Comparison of ENCODE assay signal across 10 mouse cellular contexts in the genomic region with DNA sequence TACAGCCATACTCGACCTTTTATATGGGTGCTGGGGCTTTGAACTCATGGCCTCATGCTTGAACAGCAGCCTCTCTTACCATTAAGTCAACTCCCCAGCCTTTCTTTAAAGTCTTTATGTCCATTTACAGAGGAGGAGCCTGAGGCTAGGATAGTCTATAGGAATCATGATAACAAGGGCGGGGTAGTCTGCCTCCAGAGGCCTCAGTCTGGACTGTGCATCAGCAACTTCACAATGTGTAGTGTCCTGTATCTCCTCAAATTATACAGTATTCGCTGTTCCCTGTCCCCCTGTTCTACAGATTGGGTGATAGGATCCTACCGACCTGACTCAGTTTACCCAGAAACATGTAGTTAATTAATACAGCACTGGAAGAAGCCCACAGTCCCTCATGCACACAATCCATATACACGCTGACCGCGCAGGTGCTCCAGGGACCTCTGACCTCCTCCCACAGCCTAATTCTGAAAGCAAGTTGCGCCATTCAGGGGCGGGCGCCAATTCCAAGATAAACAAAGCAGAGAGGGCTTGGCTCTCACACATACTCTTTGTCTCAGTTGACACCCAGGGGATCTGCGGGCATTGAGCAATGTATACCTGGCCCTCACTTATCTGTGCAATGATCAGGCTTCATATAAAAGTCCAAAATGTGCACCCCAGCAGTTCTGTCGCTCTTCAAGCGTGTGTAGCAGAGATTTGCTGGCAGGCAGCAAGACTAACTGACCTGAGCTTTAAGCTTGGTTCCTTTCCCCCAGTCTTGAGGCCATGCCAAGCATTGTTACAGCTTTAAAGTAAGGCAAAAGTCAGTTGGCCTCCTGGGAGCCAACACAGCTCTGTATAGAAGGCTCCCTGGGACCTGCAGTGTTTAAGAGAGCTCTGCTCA.
DNase-seq lines count a peak whose midpoint lies in the region; ATAC-seq lines count a peak whose summit lies in the region.
"Had no signal": no experiment of that assay in that cellular context is flagged by ENCODE, and none has a peak within 500 bp of the region (broad histone marks: within the 10 kb centered on the region; RNA-seq: fewer than 3 reads in every experiment).

No protein-coding gene starts in this region.

- no peak overlapping the region for H3K9ac ChIP-seq in heart, embryonic 16.5 days (ENCODE audit: low read length)

- H3K4me2 ChIP-seq in heart, embryonic 16.5 days (ENCODE audit: low read depth, low read length): no peak overlapping the region

- H3K27me3 ChIP-seq in heart, embryonic 16.5 days (ENCODE audit: control insufficient read depth, insufficient read depth, low read length): no peaks in the 10 kb centered on the region

- peak overlapping the region; percentile 44 for H3K27ac ChIP-seq in heart, embryonic 16.5 days (ENCODE audit: low read length)

- no peaks in the 10 kb centered on the region for H3K9me3 ChIP-seq in heart, embryonic 16.5 days (replicated peaks; ENCODE audit: control insufficient read depth, low read length)

- 73% methylated on average over 13 of the region's 13 CpGs for WGBS in heart, embryonic 16.5 days

- ATAC-seq in heart, embryonic 16.5 days (replicated peaks; ENCODE audit: extremely low read depth, insufficient read depth, low FRiP score): 0 out of 2 replicates have a peak, but pooled peaks have one; percentile 28

- 0 out of 2 replicates have a peak, but pooled peaks cover 2% of the 10 kb centered on the region for H3K36me3 ChIP-seq in heart, embryonic 16.5 days (ENCODE audit: control insufficient read depth, insufficient read depth)

- DNase-seq in adrenal gland, adult 2 months: peak; percentile 58
- DNase-seq in adrenal gland, postnatal 4 days (ENCODE audit: low spot score in 2 of 2): no peak
- DNase-seq in adrenal gland, postnatal 10 days: peak; percentile 77
- DNase-seq in lung, adult 18-20 months: peak; percentile 88 to 91
- no peak for DNase-seq in spleen, adult 18-20 months
- DNase-seq in gastrocnemius, postnatal 14 days: no peak
- DNase-seq in cerebellum, adult 9-10 months: no peak
- DNase-seq: cerebellum, adult 11 months; midbrain, embryonic 14.5 days had no signal

- intact Hi-C loops in gastrocnemius, postnatal 14 days (cut with DNase I; ENCODE audit: low total_unique reads): no loop called here

- peaks cover 23% of the 10 kb centered on the region for H3K4me1 ChIP-seq in heart, embryonic 16.5 days (ENCODE audit: control insufficient read depth, insufficient read depth, low read length)

- H3K4me3 ChIP-seq in heart, embryonic 16.5 days (ENCODE audit: low read length): no peak overlapping the region

Comparison
In these comparisons a context has a peak if more than half of its experiments do, and no peak if none do; other contexts are left out.
1. DNase-seq: peak in adrenal gland, adult 2 months (single experiment), adrenal gland, postnatal 10 days (single experiment) and lung, adult 18-20 months (2 of 2); none in adrenal gland, postnatal 4 days (0 of 2), spleen, adult 18-20 months (0 of 2), gastrocnemius, postnatal 14 days (single experiment) and cerebellum, adult 9-10 months (single experiment).